Mouse (Mus musculus) intestine, embryonic 14.5 days (tissue): ENCODE measurements around the gene Dkk2. TPM values are rescaled to one million over a fixed set of nuclear protein-coding genes. Genes with fewer than 3 reads are reported as not detected.
A peak's percentile ranks its signal among the peaks of the same experiment; 100 is the strongest.

Source experiments
- ATAC-seq: fragments of 200-750 bp; cut with Nextera tagmentation; replicated peaks from 2 replicates; pipeline ENCODE4 v1.8.0; 2017; ENCODE audit warnings: low read depth, moderate number of reproducible peaks, moderate TSS enrichment, moderate library complexity; ENCODE audit not compliant: low FRiP score, low TSS enrichment
- DNase-seq: peaks from one replicate; pipeline ENCODE4 v3.0.0-alpha.2; 2018; ENCODE audit warnings: low spot score
- H3K27ac ChIP-seq: fragments of 300-500 bp; sonication (generic); 2 replicates; pipeline ENCODE4 v1.5.1; 2014; ENCODE audit warnings: low read depth, mild to moderate bottlenecking, control low read depth
- H3K27me3 ChIP-seq: fragments of 300-500 bp; sonication (generic); replicated peaks from 2 replicates; pipeline ENCODE4 v1.6.1; 2014; ENCODE audit warnings: low read length, control low read depth; ENCODE audit not compliant: control insufficient read depth, insufficient read depth
- H3K36me3 ChIP-seq: fragments of 300-500 bp; sonication (generic); 2 replicates; pipeline ENCODE4 v1.6.1; 2014; ENCODE audit warnings: low read length, control low read depth; ENCODE audit not compliant: control insufficient read depth, insufficient read depth
- H3K4me1 ChIP-seq: fragments of 300-500 bp; sonication (generic); replicated peaks from 2 replicates; pipeline ENCODE4 v1.6.1; 2014; ENCODE audit warnings: low read length, control low read depth, mixed read lengths; ENCODE audit not compliant: control insufficient read depth, insufficient read depth
- H3K4me2 ChIP-seq: fragments of 300-500 bp; sonication (generic); 2 replicates; pipeline ENCODE4 v1.6.1; 2014; ENCODE audit warnings: low read length
- H3K4me3 ChIP-seq: fragments of 300-500 bp; sonication (generic); 2 replicates; pipeline ENCODE4 v1.5.1; 2014; ENCODE audit warnings: low read depth, low read length, control low read depth, mixed read lengths
- H3K9ac ChIP-seq: fragments of 300-500 bp; sonication (generic); 2 replicates; pipeline ENCODE4 v1.6.1; 2014; ENCODE audit warnings: mild to moderate bottlenecking, low read length
- H3K9me3 ChIP-seq: fragments of 300-500 bp; sonication (generic); 2 replicates; pipeline ENCODE4 v1.6.1; 2016; ENCODE audit warnings: low read length, control low read depth; ENCODE audit not compliant: control insufficient read depth
- WGBS: fragments of 180-500 bp; shearing (Covaris S2); extraction: QIAGEN DNeasy Blood & Tissue Kit; methylation state at CpG from one replicate; pipeline ENCODE4 v1.1.7; 2014; 5-methylcytosine and 5-hydroxymethylcytosine counted together
- polyA plus RNA-seq: library from polyadenylated mRNA; unstranded; fragments of >200 nt; fragmentation: Nextera tagmentation; extraction: Ambion mirVana; gene quantifications from 2 replicates; pipeline ENCODE4 v1.2.1, GENCODE M21; 2014

Dkk2 gene
- polyA plus RNA-seq, 1 experiment from 2014 or later = 19.0 TPM

DNA sequence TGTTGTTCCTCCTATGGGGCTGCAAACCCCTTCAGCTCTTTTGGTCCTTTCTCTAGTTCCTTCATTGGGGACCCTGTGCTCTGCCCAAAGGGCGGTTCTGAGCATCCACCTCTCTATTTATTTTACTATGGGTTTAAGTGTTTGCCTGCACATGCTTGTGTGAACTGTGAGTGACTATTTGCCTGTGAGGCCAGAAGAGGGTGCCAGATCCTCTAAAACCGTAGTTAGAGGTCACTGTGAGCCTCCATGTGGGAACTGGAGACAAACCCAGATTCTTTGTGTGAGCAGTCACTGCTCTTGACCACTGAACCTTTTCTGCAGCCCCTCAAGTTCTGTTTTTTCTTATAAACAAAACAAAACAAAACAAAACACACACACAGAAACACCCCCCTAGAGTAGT is 14.1 kb upstream of the Dkk2 start:
- no peak for ATAC-seq
- H3K4me2 ChIP-seq = no peak overlapping the region
- H3K4me1 ChIP-seq = no peaks in the 10 kb centered on the region
- H3K9me3 ChIP-seq = no peaks in the 10 kb centered on the region
- H3K27ac ChIP-seq = no peak overlapping the region
- no peak overlapping the region for H3K4me3 ChIP-seq
- no peaks in the 10 kb centered on the region for H3K36me3 ChIP-seq
- WGBS = 58% methylated on average over 2 of the region's 2 CpGs
- no peak for DNase-seq
- H3K27me3 ChIP-seq = no peaks in the 10 kb centered on the region
- no peak overlapping the region for H3K9ac ChIP-seq

DNA sequence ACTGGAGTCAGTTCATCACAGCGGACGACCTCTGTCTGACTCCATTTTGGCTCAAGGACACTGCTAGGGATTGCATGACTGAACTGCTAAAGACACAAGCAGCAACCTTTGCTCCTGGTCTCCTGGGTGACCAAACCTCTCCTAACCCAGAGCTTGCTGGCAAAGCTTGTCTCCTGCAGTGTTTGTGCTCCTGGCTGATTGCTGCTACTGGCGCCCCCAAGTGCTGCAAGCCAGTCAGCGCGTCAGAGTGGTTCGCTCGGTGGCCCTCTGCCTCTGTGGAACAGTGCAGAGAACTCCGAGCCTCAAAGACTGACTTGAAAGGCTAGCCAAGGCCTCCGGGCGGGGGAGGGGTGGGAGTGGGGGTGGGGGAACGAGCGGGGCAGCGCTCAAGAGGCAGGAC is 1.1 kb upstream of the Dkk2 start:
- Histone ChIP-seq H3K9ac (peak overlapping the region; percentile 15; the same call in 1 of the 2 replicates), H3K27me3 (peaks cover 18% of the 10 kb centered on the region), H3K4me2 (peak overlapping the region; percentile 96), H3K4me3 (peak overlapping the region; percentile 57), H3K27ac (no peak overlapping the region), H3K9me3 (no peaks in the 10 kb centered on the region), H3K36me3 (no peaks in the 10 kb centered on the region), H3K4me1 (peaks cover 9% of the 10 kb centered on the region)
- 6% methylated on average over 13 of the region's 13 CpGs for WGBS
- ATAC-seq (peak; percentile 61), DNase-seq (peak; percentile 84)

DNA sequence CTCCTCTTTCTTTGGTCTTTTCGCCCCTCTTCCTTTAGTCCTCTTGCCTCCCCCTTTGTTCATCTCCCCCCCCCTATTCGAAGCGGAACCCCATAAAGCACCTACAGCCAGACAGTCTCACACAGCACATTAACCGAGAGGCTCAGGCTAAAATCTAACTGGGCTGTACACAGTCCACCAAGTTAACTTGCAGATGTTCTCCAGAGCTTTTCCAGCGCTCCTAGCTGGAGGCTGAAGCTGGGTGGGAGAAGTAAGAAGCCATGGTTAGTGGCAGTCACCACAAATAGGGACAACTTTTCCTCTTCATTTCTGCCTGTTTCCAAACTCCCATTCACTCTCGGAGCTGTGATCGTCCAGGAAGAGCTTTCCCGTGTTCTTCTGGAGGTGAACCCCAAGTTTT is 412 bp upstream of the Dkk2 start:
- Histone ChIP-seq H3K27ac (peak overlapping the region; percentile 63; the same call in 1 of the 2 replicates), H3K4me2 (peak overlapping the region; percentile 96), H3K27me3 (peaks cover 18% of the 10 kb centered on the region), H3K9ac (peak overlapping the region; percentile 48; the same call in 1 of the 2 replicates), H3K4me3 (peak overlapping the region; percentile 57), H3K36me3 (no peaks in the 10 kb centered on the region), H3K9me3 (no peaks in the 10 kb centered on the region), H3K4me1 (peaks cover 9% of the 10 kb centered on the region)
- ATAC-seq (no peak), DNase-seq (no peak)
- 2% methylated on average over 8 of the region's 8 CpGs for WGBS

DNA sequence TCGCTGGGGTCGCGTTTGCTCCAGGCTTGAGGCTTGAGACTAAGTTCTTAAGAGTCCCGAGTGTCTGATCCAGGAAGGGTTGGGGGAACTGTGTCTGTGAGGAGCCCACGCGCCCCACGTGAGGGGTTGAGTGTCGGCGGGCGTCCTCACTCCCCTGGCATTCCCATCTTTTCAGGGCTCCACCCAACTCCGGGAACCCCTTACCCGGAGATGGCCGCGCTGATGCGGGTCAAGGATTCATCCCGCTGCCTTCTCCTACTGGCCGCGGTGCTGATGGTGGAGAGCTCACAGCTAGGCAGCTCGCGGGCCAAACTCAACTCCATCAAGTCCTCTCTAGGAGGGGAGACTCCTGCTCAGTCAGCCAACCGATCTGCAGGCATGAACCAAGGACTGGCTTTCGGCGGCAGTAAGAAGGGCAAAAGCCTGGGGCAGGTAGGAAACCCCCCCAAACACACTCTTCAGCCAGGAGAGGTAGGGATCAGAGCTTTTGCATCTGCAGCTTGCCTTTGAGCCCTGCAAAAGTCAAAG is 795 bp downstream of the Dkk2 start:
- H3K36me3 ChIP-seq = no peaks in the 10 kb centered on the region
- peak overlapping the region; percentile 57 for H3K27ac ChIP-seq
- WGBS = 0% methylated on average over 23 of the region's 23 CpGs
- ATAC-seq = peak; percentile 20; the same call in 1 of the 2 replicates
- peak overlapping the region; percentile 96 for H3K4me2 ChIP-seq
- peaks cover 9% of the 10 kb centered on the region for H3K4me1 ChIP-seq
- peak overlapping the region; percentile 48 for H3K9ac ChIP-seq
- no peaks in the 10 kb centered on the region for H3K9me3 ChIP-seq
- peaks cover 18% of the 10 kb centered on the region for H3K27me3 ChIP-seq
- peak; percentile 75 for DNase-seq
- H3K4me3 ChIP-seq = peak overlapping the region; percentile 57

DNA sequence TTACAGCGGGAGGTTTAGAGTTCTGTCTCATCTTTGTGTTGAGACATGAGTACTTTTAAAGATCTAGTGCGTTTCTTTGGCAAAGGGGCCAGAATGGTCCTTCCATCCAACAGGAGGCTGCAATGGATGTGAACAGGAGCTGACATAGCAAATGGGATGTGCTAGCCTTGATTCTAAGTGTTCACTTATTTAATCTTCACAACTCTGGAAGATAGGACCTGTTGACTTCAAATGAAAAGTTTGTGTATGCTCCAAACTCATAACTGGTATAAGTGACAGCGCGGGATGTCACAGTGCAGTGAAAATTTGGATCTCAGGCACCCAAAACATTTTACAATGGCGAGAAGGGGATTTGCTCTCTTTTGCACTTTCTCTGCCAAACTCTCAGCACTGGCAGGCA is 1.4 kb downstream of the Dkk2 start:
- peak overlapping the region; percentile 48 for H3K9ac ChIP-seq
- DNase-seq = no peak

DNA sequence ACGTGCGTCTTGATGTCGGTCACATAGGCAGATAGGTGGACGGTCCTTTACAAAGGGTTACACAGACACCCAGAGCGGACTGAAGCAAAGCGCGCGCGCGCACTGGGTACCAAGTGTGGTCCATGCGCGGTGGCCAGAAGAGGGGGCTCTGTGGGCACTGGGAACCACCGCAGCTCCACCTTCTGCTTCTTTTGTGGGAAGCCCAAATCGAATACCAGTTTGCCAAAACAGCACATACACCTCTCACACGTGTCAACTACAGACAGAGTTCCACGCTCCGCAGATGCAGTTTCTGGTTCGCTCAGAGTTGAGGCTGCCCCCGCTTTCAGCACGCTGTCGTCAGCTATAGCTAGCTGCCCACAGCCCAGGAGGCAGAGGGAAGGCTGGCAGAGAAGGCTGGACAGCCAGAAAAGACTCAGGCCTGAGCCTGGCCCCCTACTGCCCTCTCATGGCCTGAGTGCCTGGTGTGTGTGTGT is 2.0 kb downstream of the Dkk2 start:
- peak; percentile 32; the same call in 1 of the 2 replicates for ATAC-seq
- H3K9me3 ChIP-seq = no peaks in the 10 kb centered on the region
- H3K4me3 ChIP-seq = peak overlapping the region; percentile 57
- peaks cover 18% of the 10 kb centered on the region for H3K27me3 ChIP-seq
- DNase-seq = peak; percentile 77
- H3K9ac ChIP-seq = peak overlapping the region; percentile 29; the same call in 1 of the 2 replicates
- no peaks in the 10 kb centered on the region for H3K36me3 ChIP-seq
- H3K4me2 ChIP-seq = peak overlapping the region; percentile 96
- H3K4me1 ChIP-seq = peaks cover 9% of the 10 kb centered on the region
- 0 out of 2 replicates have a peak overlapping the region, but pooled peaks have one; percentile 47 for H3K27ac ChIP-seq
- WGBS = under 1% methylated on average over 21 of the region's 21 CpGs

More for the DNA sequence above, 1.4 kb downstream of the Dkk2 start:
- Histone ChIP-seq H3K4me3 (peak overlapping the region; percentile 57), H3K27me3 (peaks cover 18% of the 10 kb centered on the region), H3K27ac (peak overlapping the region; percentile 47; the same call in 1 of the 2 replicates), H3K36me3 (no peaks in the 10 kb centered on the region), H3K4me2 (peak overlapping the region; percentile 96), H3K4me1 (peaks cover 9% of the 10 kb centered on the region), H3K9me3 (no peaks in the 10 kb centered on the region)
- 0 out of 2 replicates have a peak, but pooled peaks have one; percentile 1 for ATAC-seq
- WGBS = 22% methylated on average over 5 of the region's 5 CpGs

DNA sequence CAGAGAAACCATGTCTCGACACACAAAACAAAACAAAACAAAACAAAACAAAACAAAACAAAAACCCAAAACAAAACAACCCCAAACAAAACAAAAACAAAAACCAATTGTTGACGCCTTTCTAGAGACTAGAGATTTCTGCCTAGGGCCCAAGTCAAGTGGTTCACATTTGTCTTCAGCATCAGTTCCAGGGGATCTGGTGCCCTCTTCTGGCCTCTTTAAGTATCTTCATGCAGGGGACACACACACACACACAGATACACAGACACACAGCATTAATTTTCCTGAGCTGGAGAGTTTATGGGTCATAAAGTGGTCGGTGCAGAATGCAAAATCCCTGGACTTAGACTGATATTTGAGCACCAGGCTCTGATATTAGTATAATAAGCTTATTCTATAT is 7.9 kb downstream of the Dkk2 start:
- Histone ChIP-seq H3K4me1 (no peaks in the 10 kb centered on the region; the same call in 1 of the 2 replicates), H3K27me3 (no peaks in the 10 kb centered on the region), H3K9me3 (no peaks in the 10 kb centered on the region), H3K4me3 (no peak overlapping the region), H3K4me2 (no peak overlapping the region), H3K9ac (no peak overlapping the region), H3K36me3 (no peaks in the 10 kb centered on the region), H3K27ac (no peak overlapping the region)
- no peak for ATAC-seq
- 92% methylated on average over 3 of the region's 3 CpGs for WGBS
- DNase-seq = no peak

DNA sequence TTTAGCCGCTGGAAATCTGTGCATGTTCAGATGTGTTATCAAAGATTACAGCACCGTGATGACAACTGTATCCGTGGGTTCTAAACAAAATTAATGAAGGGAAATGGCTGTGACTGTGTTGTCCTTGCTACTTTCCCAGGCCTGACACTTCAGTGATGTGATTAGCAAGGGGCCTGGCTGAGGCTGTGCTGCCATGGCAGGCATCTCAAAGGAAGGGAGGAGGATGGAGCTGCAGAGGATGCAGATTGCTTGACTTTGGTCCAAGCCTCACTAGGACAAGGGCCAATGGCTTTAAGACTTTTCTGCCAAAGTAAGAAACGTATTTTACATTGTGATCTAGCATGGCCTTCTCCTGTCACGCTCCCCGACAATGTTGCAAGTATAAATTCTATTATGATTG is 11.2 kb downstream of the Dkk2 start:
- H3K9me3 ChIP-seq = no peaks in the 10 kb centered on the region
- H3K27me3 ChIP-seq = no peaks in the 10 kb centered on the region
- DNase-seq (no peak), ATAC-seq (no peak)
- no peak overlapping the region for H3K4me2 ChIP-seq
- 75% methylated on average over 6 of the region's 6 CpGs for WGBS
- no peaks in the 10 kb centered on the region for H3K36me3 ChIP-seq
- no peak overlapping the region for H3K27ac ChIP-seq
- no peak overlapping the region for H3K9ac ChIP-seq
- no peaks in the 10 kb centered on the region for H3K4me1 ChIP-seq
- H3K4me3 ChIP-seq = no peak overlapping the region

DNA sequence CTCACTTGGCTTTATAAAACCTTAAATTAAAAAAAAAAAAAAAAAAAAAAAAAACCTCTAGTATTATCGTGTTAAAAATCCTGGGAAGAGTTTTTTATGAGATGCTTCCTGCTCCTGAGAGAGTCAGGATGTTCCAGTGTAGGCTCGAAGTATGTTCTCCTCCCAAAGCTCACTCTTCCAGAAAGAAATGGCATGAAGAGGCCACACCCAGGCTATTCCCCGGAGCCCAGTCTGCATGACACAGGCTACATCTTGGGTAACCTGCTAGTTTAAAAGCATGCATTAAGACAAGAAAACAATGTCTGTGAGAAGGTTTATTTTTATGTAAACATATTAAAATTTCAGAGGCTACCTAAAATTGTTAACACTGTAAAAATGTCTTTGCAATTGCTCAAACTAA is 15.7 kb downstream of the Dkk2 start:
- Histone ChIP-seq H3K27ac (no peak overlapping the region), H3K9me3 (no peaks in the 10 kb centered on the region), H3K9ac (no peak overlapping the region), H3K27me3 (no peaks in the 10 kb centered on the region), H3K4me1 (no peaks in the 10 kb centered on the region), H3K4me2 (no peak overlapping the region), H3K4me3 (no peak overlapping the region), H3K36me3 (no peaks in the 10 kb centered on the region)
- ATAC-seq = no peak
- DNase-seq = no peak
- WGBS = 65% methylated on average over 3 of the region's 3 CpGs
